In genomic region chr5:48997359-48997758, GRCm38 (mm10) we compare ENCODE assay signal across 26 mouse cellular contexts.
A peak's percentile ranks its signal among the peaks of the same experiment; 100 is the strongest.
DNase-seq lines count a peak whose midpoint lies in the region; ATAC-seq lines count a peak whose summit lies in the region.
"Had no signal": no experiment of that assay in that cellular context is flagged by ENCODE, and none has a peak within 500 bp of the region (broad histone marks: within the 10 kb centered on the region; RNA-seq: fewer than 3 reads in every experiment).

No protein-coding gene starts in this region.

- no peak overlapping the region for H3K27ac ChIP-seq in forebrain, embryonic 14.5 days (ENCODE audit: low read depth, low read length)
- no peak overlapping the region for H3K27ac ChIP-seq in forebrain, embryonic 13.5 days
- no peak overlapping the region for H3K27ac ChIP-seq in limb, embryonic 13.5 days
- H3K27ac ChIP-seq: heart, adult 2 months; heart, embryonic 13.5 days; hindbrain, embryonic 10.5 days; hindbrain, embryonic 15.5 days; layer of hippocampus, adult 2 months; stomach, embryonic 15.5 days had no signal

- H3K4me1 ChIP-seq in forebrain, embryonic 14.5 days (ENCODE audit: control insufficient read depth, insufficient read depth, low read length): no peaks in the 10 kb centered on the region
- H3K4me1 ChIP-seq in forebrain, embryonic 13.5 days: no peaks in the 10 kb centered on the region
- no peaks in the 10 kb centered on the region for H3K4me1 ChIP-seq in limb, embryonic 13.5 days
- H3K4me1 ChIP-seq: heart, embryonic 13.5 days; hindbrain, embryonic 10.5 days; hindbrain, embryonic 15.5 days; stomach, embryonic 15.5 days had no signal

- H3K4me2 ChIP-seq in forebrain, embryonic 14.5 days (ENCODE audit: low read length): no peak overlapping the region
- no peak overlapping the region for H3K4me2 ChIP-seq in forebrain, embryonic 13.5 days
- no peak overlapping the region for H3K4me2 ChIP-seq in limb, embryonic 13.5 days (replicated peaks)
- H3K4me2 ChIP-seq: heart, embryonic 13.5 days; hindbrain, embryonic 15.5 days; liver, embryonic 11.5 days; midbrain, embryonic 11.5 days; stomach, embryonic 15.5 days had no signal

- no peaks in the 10 kb centered on the region for H3K27me3 ChIP-seq in forebrain, embryonic 14.5 days (replicated peaks; ENCODE audit: control insufficient read depth, insufficient read depth, low read length)
- no peaks in the 10 kb centered on the region for H3K27me3 ChIP-seq in forebrain, embryonic 13.5 days
- H3K27me3 ChIP-seq in limb, embryonic 13.5 days: no peaks in the 10 kb centered on the region
- H3K27me3 ChIP-seq: heart, embryonic 13.5 days; hindbrain, embryonic 15.5 days; stomach, embryonic 15.5 days had no signal

- ATAC-seq in forebrain, embryonic 14.5 days: no peak
- ATAC-seq in forebrain, embryonic 13.5 days: no peak
- ATAC-seq in limb, embryonic 13.5 days (ENCODE audit: low FRiP score, low read depth): 0 out of 2 replicates have a peak, but pooled peaks have one; percentile 59
- ATAC-seq: forebrain, embryonic 16.5 days had no signal

- H3K9ac ChIP-seq in forebrain, embryonic 14.5 days (ENCODE audit: low read length): no peak overlapping the region
- H3K9ac ChIP-seq in forebrain, embryonic 13.5 days: no peak overlapping the region
- H3K9ac ChIP-seq in limb, embryonic 13.5 days: no peak overlapping the region
- H3K9ac ChIP-seq: heart, embryonic 13.5 days; hindbrain, embryonic 15.5 days; stomach, embryonic 15.5 days had no signal

- WGBS in forebrain, embryonic 14.5 days: 70% methylated on average over 4 of the region's 4 CpGs
- 77% methylated on average over 4 of the region's 4 CpGs for WGBS in forebrain, embryonic 13.5 days
- WGBS in limb, embryonic 13.5 days: 19% methylated on average over 4 of the region's 4 CpGs

- no peaks in the 10 kb centered on the region for H3K9me3 ChIP-seq in forebrain, embryonic 14.5 days (replicated peaks; ENCODE audit: control insufficient read depth, low read length)
- H3K9me3 ChIP-seq in forebrain, embryonic 13.5 days (replicated peaks): no peaks in the 10 kb centered on the region
- no peaks in the 10 kb centered on the region for H3K9me3 ChIP-seq in limb, embryonic 13.5 days
- H3K9me3 ChIP-seq: G1E; heart, embryonic 13.5 days; hindbrain, embryonic 10.5 days; hindbrain, embryonic 15.5 days; stomach, embryonic 15.5 days had no signal

- H3K36me3 ChIP-seq in forebrain, embryonic 14.5 days (ENCODE audit: control insufficient read depth, insufficient read depth, low read length): no peaks in the 10 kb centered on the region
- H3K36me3 ChIP-seq in forebrain, embryonic 13.5 days (ENCODE audit: poor library complexity, severe bottlenecking): no peaks in the 10 kb centered on the region
- H3K36me3 ChIP-seq in limb, embryonic 13.5 days: no peaks in the 10 kb centered on the region
- H3K36me3 ChIP-seq: G1E; heart, embryonic 13.5 days; hindbrain, embryonic 10.5 days; hindbrain, embryonic 15.5 days; stomach, embryonic 15.5 days had no signal

- peak; percentile 17 for DNase-seq in cerebellum, adult 8-10 months
- no peak for DNase-seq in cerebellum, postnatal 4 days (ENCODE audit: low spot score in 2 of 2)
- DNase-seq in forebrain, embryonic 14.5 days (ENCODE audit: low spot score): peak; percentile 2
- peak; percentile 9 to 26 for DNase-seq in cerebellum, postnatal 36 days
- no peak for DNase-seq in embryo, embryonic 10.5 days (ENCODE audit: low spot score)
- DNase-seq in natural killer cell, adult 2 months (ENCODE audit: low spot score in 2 of 2): no peak
- DNase-seq: adrenal gland, adult 8-10 months; heart, adult 2 months; heart, postnatal 10 days; kidney, adult 18-20 months; kidney, postnatal 36 days; lung, postnatal 36 days; retina, postnatal 1 day; right cerebral cortex, postnatal 25 days; thymus, postnatal 14 days had no signal

- no peak overlapping the region for H3K4me3 ChIP-seq in forebrain, embryonic 14.5 days (ENCODE audit: low read depth, low read length)
- H3K4me3 ChIP-seq in forebrain, embryonic 13.5 days: no peak overlapping the region
- H3K4me3 ChIP-seq in limb, embryonic 13.5 days: no peak overlapping the region
- H3K4me3 ChIP-seq: heart, adult 2 months; heart, embryonic 13.5 days; hindbrain, embryonic 10.5 days; hindbrain, embryonic 15.5 days; layer of hippocampus, adult 2 months; stomach, embryonic 15.5 days had no signal

Comparison
In these comparisons a context has a peak if more than half of its experiments do, and no peak if none do; other contexts are left out.
1. DNase-seq: peak in cerebellum, adult 8-10 months (single experiment), forebrain, embryonic 14.5 days (single experiment) and cerebellum, postnatal 36 days (2 of 2); none in cerebellum, postnatal 4 days (0 of 2), embryo, embryonic 10.5 days (single experiment) and natural killer cell, adult 2 months (0 of 2).